Mouse (Mus musculus) liver, embryonic 14.5 days (tissue): ENCODE measurements around the gene Pik3ca. TPM values are rescaled to one million over a fixed set of nuclear protein-coding genes. Genes with fewer than 3 reads are reported as not detected.

Experiments used
- ATAC-seq: fragments of 200-750 bp; cut with Nextera tagmentation; 2 replicates; pipeline ENCODE4 v1.8.0; 2017; ENCODE audit warnings: moderate number of reproducible peaks, mild to moderate bottlenecking, moderate library complexity; ENCODE audit not compliant: insufficient read depth
- DNase-seq, 3 experiments: peaks; one replicate each; pipeline ENCODE4 v3.0.0-alpha.2; 2012 to 2013; ENCODE audit warnings: low read depth in 3 of 3, low spot score in 3 of 3
- H3K27ac ChIP-seq: fragments of 300-500 bp; sonication (generic); 2 replicates; pipeline ENCODE4 v1.5.1; 2014; ENCODE audit warnings: moderate library complexity, mild to moderate bottlenecking, control low read depth, inconsistent platforms
- H3K27me3 ChIP-seq: fragments of 300-500 bp; sonication (generic); 2 replicates; pipeline ENCODE4 v1.6.1; 2014; ENCODE audit warnings: mild to moderate bottlenecking, low read length, moderate library complexity; ENCODE audit not compliant: control insufficient read depth, insufficient read depth
- H3K36me3 ChIP-seq: fragments of 300-500 bp; sonication (generic); replicated peaks from 2 replicates; pipeline ENCODE4 v1.6.1; 2014; ENCODE audit warnings: low read depth; ENCODE audit not compliant: control insufficient read depth, insufficient read depth
- H3K4me1 ChIP-seq, 2 experiments: fragments of 200-500 bp in 1 of 2; fragments of 300-500 bp in 1 of 2; sonication (generic) in 1 of 2; replicated peaks; 2 replicates each; pipeline ENCODE4 v1.6.1; 2012 to 2014; ENCODE audit warnings: antibody characterized with exemption in 1 of 2, inconsistent platforms in 1 of 2, low read length in 1 of 2; ENCODE audit not compliant: control insufficient read depth in 2 of 2, insufficient read depth in 2 of 2
- H3K4me2 ChIP-seq: fragments of 300-500 bp; sonication (generic); 2 replicates; pipeline ENCODE4 v1.6.1; 2014; ENCODE audit warnings: low read depth, mild to moderate bottlenecking, control low read depth, moderate library complexity
- H3K4me3 ChIP-seq, 2 experiments: fragments of 200-500 bp in 1 of 2; fragments of 300-500 bp in 1 of 2; sonication (generic) in 1 of 2; 2 replicates each; pipeline ENCODE4 v1.5.1; 2012 to 2014; ENCODE audit warnings: low read depth in 2 of 2, low read length in 2 of 2, mild to moderate bottlenecking in 2 of 2, control low read depth in 1 of 2, inconsistent platforms in 1 of 2, moderate library complexity in 1 of 2; ENCODE audit not compliant: insufficient read depth in 1 of 2
- H3K9ac ChIP-seq: fragments of 300-500 bp; sonication (generic); replicated peaks from 2 replicates; pipeline ENCODE4 v1.6.1; 2014; ENCODE audit warnings: mild to moderate bottlenecking, control low read depth, moderate library complexity
- H3K9me3 ChIP-seq: fragments of 300-500 bp; sonication (generic); 2 replicates; pipeline ENCODE4 v1.6.1; 2016; ENCODE audit warnings: low read length, mixed read lengths; ENCODE audit not compliant: control insufficient read depth
- CTCF ChIP-seq: IDR thresholded peaks from 2 replicates; pipeline ENCODE4 v1.5.1; 2016; ENCODE audit warnings: antibody characterized with exemption, low read depth, control low read depth
- EP300 ChIP-seq: IDR thresholded peaks from 2 replicates; pipeline ENCODE4 v1.6.1; 2016; ENCODE audit warnings: antibody characterized with exemption, low read depth
- WGBS: fragments of 180-500 bp; shearing (Covaris S2); extraction: QIAGEN DNeasy Blood & Tissue Kit; methylation state at CpG from one replicate; pipeline ENCODE4 v1.1.7; 2014; ENCODE audit not compliant: insufficient replicate concordance; 5-methylcytosine and 5-hydroxymethylcytosine counted together
- polyA plus RNA-seq, 2 experiments: library from polyadenylated mRNA; depleted of rRNA in 1 of 2; stranded (reverse) in 1 of 2; unstranded in 1 of 2; fragments of >200 nt; fragmentation: Nextera tagmentation in 1 of 2; extraction: Ambion mirVana in 1 of 2; gene quantifications; 2 replicates each; pipeline versions ENCODE4 v1.2.1 to v1.2.3; 2012 to 2014

Gene Pik3ca
- polyA plus RNA-seq, 2 experiments = 3.5 to 4.2 TPM

- peaks cover 18% of the 10 kb centered on the region for H3K36me3 ChIP-seq
- TF ChIP-seq CTCF = no peak
- no peak for TF ChIP-seq EP300
- H3K4me2 ChIP-seq = no peak overlapping the region
- no peak overlapping the region for H3K4me3 ChIP-seq
- ATAC-seq (no peak), DNase-seq (no peak)
- no peak overlapping the region for H3K27ac ChIP-seq
- no peaks in the 10 kb centered on the region for H3K27me3 ChIP-seq
- H3K9me3 ChIP-seq = no peaks in the 10 kb centered on the region
- no peak overlapping the region for H3K9ac ChIP-seq
- no peaks in the 10 kb centered on the region for H3K4me1 ChIP-seq
- WGBS = 59% methylated on average over 4 of the region's 4 CpGs
These were observed 41.2 kb downstream of the Pik3ca start for GRCm38 (mm10) chr3:32438716-32439115.

GRCm38 (mm10) chr3:32441710-32442109 lies 44.2 kb downstream of the Pik3ca start:
- Histone ChIP-seq H3K9ac (no peak overlapping the region), H3K4me3 (no peak overlapping the region), H3K4me1 (no peaks in the 10 kb centered on the region), H3K27me3 (no peaks in the 10 kb centered on the region), H3K36me3 (peaks cover 18% of the 10 kb centered on the region), H3K4me2 (no peak overlapping the region), H3K27ac (no peak overlapping the region), H3K9me3 (no peaks in the 10 kb centered on the region)
- no peak for ATAC-seq
- TF ChIP-seq CTCF = 0 out of 2 replicates have a peak, but pooled peaks have one; percentile 4
- TF ChIP-seq EP300 = no peak
- no peak for DNase-seq

GRCm38 (mm10) chr3:32454329-32455021 lies 57.0 kb downstream of the Pik3ca start:
- no peak overlapping the region for H3K9ac ChIP-seq
- TF ChIP-seq CTCF (no peak), EP300 (no peak)
- no peak overlapping the region for H3K27ac ChIP-seq
- no peak for DNase-seq
- H3K27me3 ChIP-seq = no peaks in the 10 kb centered on the region
- H3K4me3 ChIP-seq = no peak overlapping the region
- no peaks in the 10 kb centered on the region for H3K9me3 ChIP-seq
- WGBS = 76% methylated on average over 11 of the region's 11 CpGs
- H3K4me2 ChIP-seq = no peak overlapping the region
- H3K36me3 ChIP-seq = peaks cover 3% of the 10 kb centered on the region
- H3K4me1 ChIP-seq = no peaks in the 10 kb centered on the region
- ATAC-seq = no peak

DNA sequence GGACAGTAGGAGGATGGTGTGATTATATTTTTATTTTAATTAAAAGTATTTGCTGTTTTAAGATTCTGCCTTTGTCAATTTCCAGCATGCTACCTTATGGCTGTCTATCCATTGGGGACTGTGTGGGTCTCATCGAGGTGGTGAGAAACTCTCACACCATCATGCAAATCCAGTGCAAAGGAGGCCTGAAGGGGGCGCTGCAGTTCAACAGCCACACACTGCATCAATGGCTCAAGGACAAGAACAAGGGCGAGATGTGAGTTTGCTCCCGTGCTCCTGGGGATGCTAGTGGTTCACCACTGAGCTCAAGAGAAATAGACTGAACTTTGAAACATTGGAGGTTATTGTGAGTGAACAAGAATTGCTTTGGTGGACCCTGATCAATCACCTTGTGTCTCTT lies 62.3 kb downstream of the Pik3ca start:
- H3K4me3 ChIP-seq = no peak overlapping the region
- no peaks in the 10 kb centered on the region for H3K27me3 ChIP-seq
- H3K36me3 ChIP-seq = peaks cover 11% of the 10 kb centered on the region
- H3K4me2 ChIP-seq = no peak overlapping the region
- H3K27ac ChIP-seq = no peak overlapping the region
- ATAC-seq (no peak), DNase-seq (peak; percentile 6 to 19 (median 9))
- no peak for TF ChIP-seq EP300
- peak; percentile 80 for TF ChIP-seq CTCF
- H3K9ac ChIP-seq = no peak overlapping the region
- H3K4me1 ChIP-seq = no peaks in the 10 kb centered on the region
- 61% methylated on average over 4 of the region's 4 CpGs for WGBS
- no peaks in the 10 kb centered on the region for H3K9me3 ChIP-seq

DNA sequence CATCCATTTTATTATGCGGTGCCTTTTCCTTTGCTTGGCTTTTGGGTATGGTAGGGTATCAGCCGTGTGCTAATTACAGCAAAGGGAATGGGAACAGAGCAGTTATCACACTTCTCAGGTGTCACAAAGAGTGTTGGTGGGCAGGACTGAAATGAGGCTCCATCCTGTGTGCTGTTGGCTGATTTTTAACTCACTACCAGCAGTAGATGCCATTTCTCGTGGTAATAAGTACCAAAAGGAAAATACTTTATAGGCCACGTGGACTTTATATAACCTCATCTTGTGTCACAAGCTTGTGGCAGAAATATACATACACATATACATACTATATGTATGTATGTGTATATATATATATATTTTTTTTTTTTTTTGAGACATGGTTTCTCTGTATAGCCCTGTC lies 69.8 kb downstream of the Pik3ca start:
- 77% methylated on average over 4 of the region's 4 CpGs for WGBS
- Histone ChIP-seq H3K4me2 (no peak overlapping the region), H3K9ac (no peak overlapping the region), H3K4me3 (no peak overlapping the region), H3K9me3 (no peaks in the 10 kb centered on the region), H3K4me1 (no peaks in the 10 kb centered on the region; a peak in 1 of 4 replicates), H3K27ac (no peak overlapping the region), H3K36me3 (peaks cover 4% of the 10 kb centered on the region), H3K27me3 (no peaks in the 10 kb centered on the region)
- ATAC-seq = no peak
- TF ChIP-seq CTCF (no peak), EP300 (no peak)
- DNase-seq = no peak
